Mouse (Mus musculus): ENCODE measurements at regions not wholly inside any gene's neighbourhood (a gene's known extent, or its start where the extent isn't known, plus 50 kb on each side); places are given as distances from the start of the nearest gene placed in this dataset.

- Histone ChIP-seq H3K27me3 (ENCODE audit: control insufficient read depth, insufficient read depth, low read length) (no peaks in the 10 kb centered on the region), H3K36me3 (replicated peaks; ENCODE audit: control insufficient read depth, insufficient read depth, low read length) (no peaks in the 10 kb centered on the region), H3K9me3 (replicated peaks; ENCODE audit: control insufficient read depth, low read length) (no peaks in the 10 kb centered on the region), H3K4me2 (ENCODE audit: low read depth, low read length) (no peak overlapping the region), H3K9ac (replicated peaks; ENCODE audit: low read depth, low read length) (no peak overlapping the region), H3K27ac (ENCODE audit: low read depth) (no peak overlapping the region), H3K4me1 (ENCODE audit: control insufficient read depth, insufficient read depth) (no peaks in the 10 kb centered on the region), H3K4me3 (ENCODE audit: low read depth, low read length) (no peak overlapping the region)
- no peak for ATAC-seq (ENCODE audit: insufficient read depth, low read depth)
- TF ChIP-seq CTCF (IDR thresholded peaks at IDR 0.05; ENCODE audit: low read depth) (no peak), EP300 (IDR thresholded peaks at IDR 0.05; ENCODE audit: low read depth) (no peak)
- WGBS = 76% methylated on average over 1 of the region's 1 CpGs
- DNase-seq (ENCODE audit: low spot score) = no peak
Measured at GRCm38 (mm10) chr12:7382455-7382854, 595.0 kb upstream of the Apob start.

DNA sequence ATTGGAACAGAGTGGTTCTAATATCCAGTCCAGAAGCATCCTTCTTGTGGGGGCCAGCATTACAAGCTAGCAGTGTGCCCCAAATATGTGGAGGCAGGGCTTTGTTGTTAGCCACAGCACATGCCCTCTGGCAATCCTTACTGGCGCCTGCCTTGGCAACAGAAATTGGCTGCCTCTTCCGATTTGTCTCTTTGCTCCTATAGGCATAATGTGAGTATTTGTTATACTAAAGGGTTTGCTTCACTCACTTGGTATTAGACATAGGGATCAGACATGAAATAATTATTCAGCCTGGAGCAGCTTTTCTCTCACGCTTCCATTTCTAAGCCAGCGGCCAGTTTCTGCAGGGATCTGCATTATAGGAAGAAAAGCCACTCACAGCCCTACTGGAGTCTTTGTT lies 573.6 kb upstream of the Apob start:
- H3K4me3 ChIP-seq (ENCODE audit: low read depth, low read length) = no peak overlapping the region
- H3K27ac ChIP-seq (ENCODE audit: low read depth) = no peak overlapping the region
- ATAC-seq (ENCODE audit: insufficient read depth, low read depth) (no peak), DNase-seq (ENCODE audit: low spot score) (no peak)
- no peaks in the 10 kb centered on the region for H3K4me1 ChIP-seq (ENCODE audit: control insufficient read depth, insufficient read depth)
- TF ChIP-seq CTCF (IDR thresholded peaks at IDR 0.05; ENCODE audit: low read depth) = no peak
- no peak for TF ChIP-seq EP300 (IDR thresholded peaks at IDR 0.05; ENCODE audit: low read depth)
- no peak overlapping the region for H3K9ac ChIP-seq (replicated peaks; ENCODE audit: low read depth, low read length)
- no peaks in the 10 kb centered on the region for H3K9me3 ChIP-seq (replicated peaks; ENCODE audit: control insufficient read depth, low read length)
- H3K27me3 ChIP-seq (ENCODE audit: control insufficient read depth, insufficient read depth, low read length) = no peaks in the 10 kb centered on the region
- H3K4me2 ChIP-seq (ENCODE audit: low read depth, low read length) = no peak overlapping the region
- 72% methylated on average over 4 of the region's 4 CpGs for WGBS
- H3K36me3 ChIP-seq (replicated peaks; ENCODE audit: control insufficient read depth, insufficient read depth, low read length) = no peaks in the 10 kb centered on the region

DNA sequence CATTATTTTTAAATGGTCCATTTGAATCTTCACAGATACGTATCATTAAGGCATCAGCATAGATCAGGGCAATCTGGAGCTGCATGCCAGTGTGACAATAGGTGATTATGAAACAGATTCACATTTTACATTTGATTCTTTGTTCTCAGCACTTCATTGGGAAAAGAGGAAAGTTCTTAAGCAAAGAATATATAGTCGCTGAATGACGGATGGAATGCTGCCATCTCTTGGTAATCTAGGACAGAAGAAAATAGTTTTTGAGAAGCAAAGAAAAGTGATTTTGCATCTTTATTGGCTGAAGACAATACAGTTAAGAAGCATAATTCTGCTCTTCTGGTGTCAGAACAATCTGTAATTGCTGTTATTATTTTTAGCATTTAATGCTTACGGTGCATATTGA lies 565.6 kb upstream of the Apob start:
- TF ChIP-seq EP300 (IDR thresholded peaks at IDR 0.05; ENCODE audit: low read depth) (no peak), CTCF (IDR thresholded peaks at IDR 0.05; ENCODE audit: low read depth) (no peak)
- ATAC-seq (ENCODE audit: insufficient read depth, low read depth) = no peak

GRCm38 (mm10) chr12:7420276-7420675 lies 557.2 kb upstream of the Apob start:
- 23% methylated on average over 1 of the region's 2 CpGs for WGBS
- ATAC-seq (ENCODE audit: insufficient read depth, low read depth) (no peak), DNase-seq (ENCODE audit: low spot score) (no peak)
- no peaks in the 10 kb centered on the region for H3K9me3 ChIP-seq (replicated peaks; ENCODE audit: control insufficient read depth, low read length)
- H3K27ac ChIP-seq (ENCODE audit: low read depth) = no peak overlapping the region
- no peak overlapping the region for H3K9ac ChIP-seq (replicated peaks; ENCODE audit: low read depth, low read length)
- no peaks in the 10 kb centered on the region for H3K36me3 ChIP-seq (replicated peaks; ENCODE audit: control insufficient read depth, insufficient read depth, low read length)
- H3K4me1 ChIP-seq (ENCODE audit: control insufficient read depth, insufficient read depth) = no peaks in the 10 kb centered on the region
- TF ChIP-seq CTCF (IDR thresholded peaks at IDR 0.05; ENCODE audit: low read depth) = no peak
- TF ChIP-seq EP300 (IDR thresholded peaks at IDR 0.05; ENCODE audit: low read depth) = no peak
- no peak overlapping the region for H3K4me3 ChIP-seq (ENCODE audit: low read depth, low read length)
- no peaks in the 10 kb centered on the region for H3K27me3 ChIP-seq (ENCODE audit: control insufficient read depth, insufficient read depth, low read length)
- no peak overlapping the region for H3K4me2 ChIP-seq (ENCODE audit: low read depth, low read length)

More for the DNA sequence above, 565.6 kb upstream of the Apob start:
- Histone ChIP-seq H3K36me3 (replicated peaks; ENCODE audit: control insufficient read depth, insufficient read depth, low read length) (no peaks in the 10 kb centered on the region), H3K4me3 (ENCODE audit: low read depth, low read length) (no peak overlapping the region), H3K9me3 (replicated peaks; ENCODE audit: control insufficient read depth, low read length) (no peaks in the 10 kb centered on the region), H3K4me2 (ENCODE audit: low read depth, low read length) (no peak overlapping the region), H3K27me3 (ENCODE audit: control insufficient read depth, insufficient read depth, low read length) (no peaks in the 10 kb centered on the region), H3K9ac (replicated peaks; ENCODE audit: low read depth, low read length) (no peak overlapping the region), H3K27ac (ENCODE audit: low read depth) (no peak overlapping the region), H3K4me1 (ENCODE audit: control insufficient read depth, insufficient read depth) (no peaks in the 10 kb centered on the region)
- no peak for DNase-seq (ENCODE audit: low spot score)
- WGBS = 81% methylated on average over 4 of the region's 4 CpGs

GRCm38 (mm10) chr12:7421826-7422540 lies 555.5 kb upstream of the Apob start:
- Histone ChIP-seq H3K4me1 (ENCODE audit: control insufficient read depth, insufficient read depth) (no peaks in the 10 kb centered on the region), H3K36me3 (replicated peaks; ENCODE audit: control insufficient read depth, insufficient read depth, low read length) (no peaks in the 10 kb centered on the region), H3K9ac (replicated peaks; ENCODE audit: low read depth, low read length) (no peak overlapping the region), H3K4me2 (ENCODE audit: low read depth, low read length) (no peak overlapping the region), H3K9me3 (replicated peaks; ENCODE audit: control insufficient read depth, low read length) (no peaks in the 10 kb centered on the region), H3K27ac (ENCODE audit: low read depth) (no peak overlapping the region), H3K27me3 (ENCODE audit: control insufficient read depth, insufficient read depth, low read length) (no peaks in the 10 kb centered on the region), H3K4me3 (ENCODE audit: low read depth, low read length) (no peak overlapping the region)
- TF ChIP-seq EP300 (IDR thresholded peaks at IDR 0.05; ENCODE audit: low read depth) = no peak
- no peak for TF ChIP-seq CTCF (IDR thresholded peaks at IDR 0.05; ENCODE audit: low read depth)
- 34% methylated on average over 2 of the region's 2 CpGs for WGBS
- no peak for ATAC-seq (ENCODE audit: insufficient read depth, low read depth)
- DNase-seq (ENCODE audit: low spot score) = no peak

DNA sequence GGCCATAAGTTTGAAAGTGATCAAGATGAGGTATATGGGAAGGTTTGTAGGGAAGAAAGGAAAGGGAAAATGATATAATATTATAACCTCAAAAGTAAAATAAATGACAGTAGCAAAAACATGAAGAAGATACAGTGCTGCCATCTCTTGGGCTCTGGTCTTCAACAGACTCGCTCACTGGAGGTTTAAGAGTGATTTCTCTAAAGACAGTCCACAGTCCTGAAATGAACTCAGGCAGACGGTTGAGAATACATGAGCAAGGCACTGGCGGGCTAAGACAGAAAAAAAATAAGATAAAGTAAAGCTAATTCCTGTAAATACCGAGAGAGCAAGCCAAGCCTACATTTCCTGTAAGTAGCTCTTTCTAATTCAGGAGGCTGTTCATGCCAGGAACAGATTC lies 546.5 kb upstream of the Apob start:
- Histone ChIP-seq H3K4me3 (ENCODE audit: low read depth, low read length) (no peak overlapping the region), H3K27me3 (ENCODE audit: control insufficient read depth, insufficient read depth, low read length) (no peaks in the 10 kb centered on the region), H3K9me3 (replicated peaks; ENCODE audit: control insufficient read depth, low read length) (no peaks in the 10 kb centered on the region), H3K36me3 (replicated peaks; ENCODE audit: control insufficient read depth, insufficient read depth, low read length) (no peaks in the 10 kb centered on the region), H3K4me2 (ENCODE audit: low read depth, low read length) (no peak overlapping the region), H3K27ac (ENCODE audit: low read depth) (no peak overlapping the region), H3K4me1 (ENCODE audit: control insufficient read depth, insufficient read depth) (no peaks in the 10 kb centered on the region), H3K9ac (replicated peaks; ENCODE audit: low read depth, low read length) (no peak overlapping the region)
- DNase-seq (ENCODE audit: low spot score) = no peak
- TF ChIP-seq CTCF (IDR thresholded peaks at IDR 0.05; ENCODE audit: low read depth) (no peak), EP300 (IDR thresholded peaks at IDR 0.05; ENCODE audit: low read depth) (no peak)
- no peak for ATAC-seq (ENCODE audit: insufficient read depth, low read depth)
- WGBS = 52% methylated on average over 4 of the region's 4 CpGs
